Mouse (Mus musculus): ENCODE measurements at regions not wholly inside any gene's neighbourhood (a gene's known extent, or its start where the extent isn't known, plus 50 kb on each side); places are given as distances from the start of the nearest gene placed in this dataset.

DNA sequence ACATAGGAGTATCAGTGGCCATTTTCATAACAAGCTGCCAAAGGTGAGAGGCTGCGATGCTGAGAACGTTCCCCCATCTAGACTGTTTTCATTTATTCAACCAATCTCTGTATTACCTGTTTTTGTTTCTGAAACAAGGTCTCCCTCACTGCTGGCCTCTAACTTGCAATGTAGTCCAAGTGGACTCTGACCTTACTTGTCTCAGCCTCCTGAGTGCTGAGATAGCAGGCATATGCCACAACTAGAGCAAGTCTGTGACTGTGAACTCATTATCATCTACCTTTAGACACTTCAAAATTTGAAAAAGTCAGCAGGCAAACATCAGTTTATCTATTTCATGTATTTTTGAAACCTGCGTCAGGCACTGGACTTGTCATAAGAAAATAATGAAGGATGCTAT, 468.7 kb upstream of the Sel1l start:
- H3ac ChIP-seq (ENCODE audit: control insufficient read depth, insufficient read length): no peak overlapping the region
- TF ChIP-seq REST (IDR thresholded peaks at IDR 0.05; ENCODE audit: insufficient read depth, insufficient read length): no peak
- no peak for TF ChIP-seq MYOD1 (IDR thresholded peaks at IDR 0.05; ENCODE audit: control insufficient read depth in 1 of 3, insufficient read length in 2 of 3, low read depth in 2 of 3)
- no peak for TF ChIP-seq E2F4 (IDR thresholded peaks at IDR 0.05; ENCODE audit: insufficient read depth)
- TF ChIP-seq POLR2AphosphoS2 (IDR thresholded peaks at IDR 0.05; ENCODE audit: insufficient read length, low read depth): no peak
- no peak for TF ChIP-seq MYOG (IDR thresholded peaks at IDR 0.05; ENCODE audit: control insufficient read depth in 1 of 3, insufficient read depth in 1 of 3, insufficient read length in 2 of 3, low read depth in 2 of 3)
- H3K79me2 ChIP-seq (ENCODE audit: control insufficient read depth, insufficient read depth): no peaks in the 10 kb centered on the region
- no peaks in the 10 kb centered on the region for H3K27me3 ChIP-seq (ENCODE audit: control insufficient read depth, insufficient read depth, insufficient read length)
- no peaks in the 10 kb centered on the region for H3K36me3 ChIP-seq (ENCODE audit: control insufficient read depth, insufficient read depth)
- no peak overlapping the region for H3K4me2 ChIP-seq (ENCODE audit: low read depth)
- no peak overlapping the region for H3K4me3 ChIP-seq

DNA sequence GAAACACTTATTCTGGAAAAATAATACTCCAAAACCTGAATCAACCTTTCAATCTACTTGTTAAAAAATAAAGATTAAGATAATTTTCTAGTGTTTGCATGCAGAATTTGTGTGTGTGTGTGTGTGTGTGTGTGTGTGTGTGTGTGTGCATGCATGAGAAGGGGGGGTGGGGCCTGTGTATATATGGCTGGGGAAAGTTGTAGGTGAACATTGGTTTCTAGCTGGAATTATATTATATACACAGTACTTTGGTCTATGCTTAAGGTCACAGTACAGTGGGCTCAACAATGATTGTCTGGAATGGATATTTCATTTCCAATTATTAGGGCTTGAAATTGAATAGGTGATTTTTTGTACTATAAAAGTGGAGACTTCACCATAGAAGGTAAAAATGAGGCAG, 467.3 kb upstream of the Sel1l start:
- H3K27me3 ChIP-seq (ENCODE audit: control insufficient read depth, insufficient read depth, insufficient read length): no peaks in the 10 kb centered on the region
- no peaks in the 10 kb centered on the region for H3K79me2 ChIP-seq (ENCODE audit: control insufficient read depth, insufficient read depth)
- no peaks in the 10 kb centered on the region for H3K36me3 ChIP-seq (ENCODE audit: control insufficient read depth, insufficient read depth)
- H3K4me3 ChIP-seq: no peak overlapping the region
- no peak for TF ChIP-seq SRF (IDR thresholded peaks at IDR 0.05; ENCODE audit: control insufficient read depth, insufficient read length, low read depth)
- TF ChIP-seq CEBPB (IDR thresholded peaks at IDR 0.05; ENCODE audit: insufficient read depth, poor library complexity, severe bottlenecking): no peak
- no peak for TF ChIP-seq TCF12 (IDR thresholded peaks at IDR 0.05; ENCODE audit: insufficient read depth, poor library complexity, severe bottlenecking)
- no peak for TF ChIP-seq MAX (IDR thresholded peaks at IDR 0.05; ENCODE audit: low read depth)
- TF ChIP-seq USF1 (IDR thresholded peaks at IDR 0.05; ENCODE audit: low read depth): no peak
- TF ChIP-seq POLR2AphosphoS2 (IDR thresholded peaks at IDR 0.05; ENCODE audit: insufficient read length, low read depth): no peak
- TF ChIP-seq REST (IDR thresholded peaks at IDR 0.05; ENCODE audit: insufficient read depth, insufficient read length): no peak
- no peak for TF ChIP-seq POLR2A (IDR thresholded peaks at IDR 0.05; ENCODE audit: insufficient read length, low read depth)
- TF ChIP-seq E2F4 (IDR thresholded peaks at IDR 0.05; ENCODE audit: insufficient read depth): no peak
- TF ChIP-seq MYOD1 (IDR thresholded peaks at IDR 0.05; ENCODE audit: control insufficient read depth in 1 of 3, insufficient read length in 2 of 3, low read depth in 2 of 3): no peak
- TF ChIP-seq MYOG (IDR thresholded peaks at IDR 0.05; ENCODE audit: control insufficient read depth in 1 of 3, insufficient read depth in 1 of 3, insufficient read length in 2 of 3, low read depth in 2 of 3): no peak
- TF ChIP-seq TCF3 (IDR thresholded peaks at IDR 0.05; ENCODE audit: insufficient read length, low read depth): no peak
- no peak overlapping the region for H3K4me2 ChIP-seq (ENCODE audit: low read depth)
- no peak overlapping the region for H3ac ChIP-seq (ENCODE audit: control insufficient read depth, insufficient read length)

DNA sequence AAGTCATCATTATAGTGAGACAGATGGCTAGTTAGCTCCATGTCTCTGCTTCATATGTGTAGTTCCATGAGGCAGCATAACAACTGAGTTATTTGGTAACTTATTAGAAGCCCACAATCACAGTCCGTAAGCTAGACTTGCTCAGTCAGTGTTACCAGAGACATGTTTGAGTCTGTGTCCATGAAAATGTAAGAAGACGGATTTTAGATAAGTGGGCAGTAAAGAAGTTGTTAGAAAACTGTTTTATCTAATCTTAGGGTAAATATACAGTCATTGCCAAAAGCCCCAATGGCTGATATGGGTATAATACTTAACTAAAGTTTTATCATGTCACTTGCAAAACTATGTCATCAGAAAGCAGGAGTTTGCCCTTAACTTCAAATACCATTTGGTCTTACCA, 466.9 kb upstream of the Sel1l start:
- TF ChIP-seq MYOD1 (IDR thresholded peaks at IDR 0.05; ENCODE audit: control insufficient read depth in 1 of 3, insufficient read length in 2 of 3, low read depth in 2 of 3): no peak
- TF ChIP-seq TCF3 (IDR thresholded peaks at IDR 0.05; ENCODE audit: insufficient read length, low read depth): no peak
- TF ChIP-seq POLR2AphosphoS2 (IDR thresholded peaks at IDR 0.05; ENCODE audit: insufficient read length, low read depth): no peak
- no peak for TF ChIP-seq MAX (IDR thresholded peaks at IDR 0.05; ENCODE audit: low read depth)
- TF ChIP-seq REST (IDR thresholded peaks at IDR 0.05; ENCODE audit: insufficient read depth, insufficient read length): no peak
- no peak for TF ChIP-seq E2F4 (IDR thresholded peaks at IDR 0.05; ENCODE audit: insufficient read depth)
- no peak for TF ChIP-seq SRF (IDR thresholded peaks at IDR 0.05; ENCODE audit: control insufficient read depth, insufficient read length, low read depth)
- TF ChIP-seq MYOG (IDR thresholded peaks at IDR 0.05; ENCODE audit: control insufficient read depth in 1 of 3, insufficient read depth in 1 of 3, insufficient read length in 2 of 3, low read depth in 2 of 3): no peak
- no peak for TF ChIP-seq CEBPB (IDR thresholded peaks at IDR 0.05; ENCODE audit: insufficient read depth, poor library complexity, severe bottlenecking)
- no peak for TF ChIP-seq USF1 (IDR thresholded peaks at IDR 0.05; ENCODE audit: low read depth)
- no peak for TF ChIP-seq TCF12 (IDR thresholded peaks at IDR 0.05; ENCODE audit: insufficient read depth, poor library complexity, severe bottlenecking)
- no peak for TF ChIP-seq POLR2A (IDR thresholded peaks at IDR 0.05; ENCODE audit: insufficient read length, low read depth)
- Histone ChIP-seq H3K79me2 (ENCODE audit: control insufficient read depth, insufficient read depth) (no peaks in the 10 kb centered on the region), H3K27me3 (ENCODE audit: control insufficient read depth, insufficient read depth, insufficient read length) (no peaks in the 10 kb centered on the region), H3ac (ENCODE audit: control insufficient read depth, insufficient read length) (no peak overlapping the region), H3K4me2 (ENCODE audit: low read depth) (no peak overlapping the region), H3K36me3 (ENCODE audit: control insufficient read depth, insufficient read depth) (no peaks in the 10 kb centered on the region), H3K4me3 (no peak overlapping the region)

DNA sequence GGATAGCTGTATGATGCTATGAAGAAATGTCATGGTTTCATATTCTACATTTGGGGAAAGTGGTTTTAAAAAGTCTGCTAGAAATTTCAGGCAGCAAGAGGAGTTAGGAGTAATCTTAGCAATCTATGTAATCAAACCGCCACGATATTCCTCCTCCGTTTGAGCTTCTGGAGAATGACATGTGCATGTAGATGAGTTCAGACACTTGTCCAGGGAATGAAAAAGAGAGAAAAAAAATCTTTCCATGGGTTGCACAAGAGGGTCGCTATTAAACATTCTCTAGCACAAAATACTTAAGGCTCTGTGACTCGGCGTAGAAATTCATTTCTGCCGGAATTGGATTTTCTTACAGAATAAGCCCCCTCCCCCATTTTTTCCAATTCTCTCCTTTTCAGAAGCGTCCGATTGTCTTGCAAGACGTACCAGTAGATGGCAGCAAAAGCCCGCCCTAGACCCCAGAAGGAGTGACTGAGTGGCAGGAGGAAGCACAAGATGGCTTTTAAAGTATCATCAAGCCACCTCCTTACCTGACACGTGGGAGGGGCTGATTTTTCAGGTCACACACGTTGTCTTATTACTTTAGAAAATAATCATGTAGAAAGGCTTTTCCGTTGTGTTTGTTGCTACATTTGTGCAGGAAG, 454.1 kb upstream of the Sel1l start:
- Histone ChIP-seq H3K79me2 (ENCODE audit: control insufficient read depth, insufficient read depth) (no peaks in the 10 kb centered on the region), H3K4me2 (ENCODE audit: low read depth) (no peak overlapping the region), H3K4me3 (no peak overlapping the region), H3K36me3 (ENCODE audit: control insufficient read depth, insufficient read depth) (no peaks in the 10 kb centered on the region), H3ac (ENCODE audit: control insufficient read depth, insufficient read length) (no peak overlapping the region), H3K27me3 (ENCODE audit: control insufficient read depth, insufficient read depth, insufficient read length) (no peaks in the 10 kb centered on the region)
- TF ChIP-seq MYOD1 (IDR thresholded peaks at IDR 0.05; ENCODE audit: control insufficient read depth in 1 of 3, insufficient read length in 2 of 3, low read depth in 2 of 3): no peak
- no peak for TF ChIP-seq E2F4 (IDR thresholded peaks at IDR 0.05; ENCODE audit: insufficient read depth)
- no peak for TF ChIP-seq TCF3 (IDR thresholded peaks at IDR 0.05; ENCODE audit: insufficient read length, low read depth)
- no peak for TF ChIP-seq POLR2AphosphoS2 (IDR thresholded peaks at IDR 0.05; ENCODE audit: insufficient read length, low read depth)

DNA sequence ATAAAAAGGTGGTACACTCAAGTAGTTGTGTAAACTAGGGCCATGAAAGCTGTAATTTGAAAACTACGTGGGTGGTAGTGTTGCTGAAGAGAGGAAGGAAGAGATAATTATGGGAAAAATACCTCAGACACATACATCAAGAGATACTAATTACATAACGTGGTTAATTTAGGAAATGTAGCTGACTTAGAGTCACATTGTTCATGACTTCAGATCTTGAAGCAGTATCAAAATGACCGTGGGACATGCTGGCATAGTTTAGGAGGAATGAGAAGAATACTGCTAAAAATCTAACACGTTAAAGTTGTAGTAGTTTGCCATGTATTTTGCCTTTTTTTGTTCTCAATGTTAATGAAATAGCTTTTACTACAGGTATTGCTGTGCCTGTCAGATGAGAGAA, 445.9 kb upstream of the Sel1l start:
- no peak overlapping the region for H3ac ChIP-seq (ENCODE audit: control insufficient read depth, insufficient read length)
- no peak for TF ChIP-seq MYOD1 (IDR thresholded peaks at IDR 0.05; ENCODE audit: control insufficient read depth in 1 of 3, insufficient read length in 2 of 3, low read depth in 2 of 3)
- no peak for TF ChIP-seq TCF12 (IDR thresholded peaks at IDR 0.05; ENCODE audit: insufficient read depth, poor library complexity, severe bottlenecking)
- TF ChIP-seq CEBPB (IDR thresholded peaks at IDR 0.05; ENCODE audit: insufficient read depth, poor library complexity, severe bottlenecking): no peak
- no peak for TF ChIP-seq POLR2A (IDR thresholded peaks at IDR 0.05; ENCODE audit: insufficient read length, low read depth)
- TF ChIP-seq POLR2AphosphoS2 (IDR thresholded peaks at IDR 0.05; ENCODE audit: insufficient read length, low read depth): no peak
- no peak for TF ChIP-seq REST (IDR thresholded peaks at IDR 0.05; ENCODE audit: insufficient read depth, insufficient read length)
- TF ChIP-seq MAX (IDR thresholded peaks at IDR 0.05; ENCODE audit: low read depth): no peak
- no peak for TF ChIP-seq MYOG (IDR thresholded peaks at IDR 0.05; ENCODE audit: control insufficient read depth in 1 of 3, insufficient read depth in 1 of 3, insufficient read length in 2 of 3, low read depth in 2 of 3)
- no peak for TF ChIP-seq TCF3 (IDR thresholded peaks at IDR 0.05; ENCODE audit: insufficient read length, low read depth)
- TF ChIP-seq USF1 (IDR thresholded peaks at IDR 0.05; ENCODE audit: low read depth): no peak
- no peak for TF ChIP-seq E2F4 (IDR thresholded peaks at IDR 0.05; ENCODE audit: insufficient read depth)
- TF ChIP-seq SRF (IDR thresholded peaks at IDR 0.05; ENCODE audit: control insufficient read depth, insufficient read length, low read depth): no peak
- H3K27me3 ChIP-seq (ENCODE audit: control insufficient read depth, insufficient read depth, insufficient read length): no peaks in the 10 kb centered on the region
- H3K79me2 ChIP-seq (ENCODE audit: control insufficient read depth, insufficient read depth): no peaks in the 10 kb centered on the region
- H3K4me3 ChIP-seq: no peak overlapping the region
- H3K36me3 ChIP-seq (ENCODE audit: control insufficient read depth, insufficient read depth): no peaks in the 10 kb centered on the region
- no peak overlapping the region for H3K4me2 ChIP-seq (ENCODE audit: low read depth)
